Mouse (Mus musculus) embryonic facial prominence, embryonic 11.5 days (tissue): ENCODE results near the gene Olfr273. TPM values are rescaled to one million over a fixed set of nuclear protein-coding genes. Genes with fewer than 3 reads are reported as not detected.
"Not testable (repeated sequence)": the region's sequence is repeated elsewhere in the genome, so short reads cannot be mapped to it uniquely, and the experiment has no call there.

ENCODE experiments used
- ATAC-seq: fragments of 200-750 bp; cut with Nextera tagmentation; replicated peaks from 2 replicates; pipeline ENCODE4 v1.8.0; 2017; ENCODE audit warnings: low read depth; ENCODE audit not compliant: insufficient number of reproducible peaks, low FRiP score, low TSS enrichment
- DNase-seq: peaks from one replicate; pipeline ENCODE4 v3.0.0-alpha.2; 2015; ENCODE audit warnings: low spot score
- H3K27ac ChIP-seq: fragments of 300-500 bp; sonication (generic); replicated peaks from 2 replicates; pipeline ENCODE4 v1.5.1; 2014; ENCODE audit warnings: mild to moderate bottlenecking, low read depth, low read length, control low read depth
- H3K27me3 ChIP-seq: fragments of 300-500 bp; sonication (generic); 2 replicates; pipeline ENCODE4 v1.6.1; 2014; ENCODE audit warnings: mild to moderate bottlenecking, low read length, moderate library complexity, mixed read lengths; ENCODE audit not compliant: control insufficient read depth, insufficient read depth
- H3K36me3 ChIP-seq: fragments of 300-500 bp; sonication (generic); replicated peaks from 2 replicates; pipeline ENCODE4 v1.6.1; 2014; ENCODE audit warnings: low read depth, mild to moderate bottlenecking, low read length, moderate library complexity, mixed read lengths; ENCODE audit not compliant: control insufficient read depth, insufficient read depth
- H3K4me1 ChIP-seq: fragments of 300-500 bp; sonication (generic); 2 replicates; pipeline ENCODE4 v1.6.1; 2014; ENCODE audit warnings: low read length, mixed read lengths; ENCODE audit not compliant: control insufficient read depth, insufficient read depth
- H3K4me2 ChIP-seq: fragments of 300-500 bp; sonication (generic); 2 replicates; pipeline ENCODE4 v1.6.1; 2014; ENCODE audit warnings: low read depth, mild to moderate bottlenecking, control low read depth, low read length, moderate library complexity
- H3K4me3 ChIP-seq: fragments of 300-500 bp; sonication (generic); 2 replicates; pipeline ENCODE4 v1.5.1; 2014; ENCODE audit warnings: low read depth, low read length, control low read depth
- H3K9ac ChIP-seq: fragments of 300-500 bp; sonication (generic); replicated peaks from 2 replicates; pipeline ENCODE4 v1.6.1; 2014; ENCODE audit warnings: mild to moderate bottlenecking, control low read depth, low read length
- H3K9me3 ChIP-seq: fragments of 300-500 bp; sonication (generic); replicated peaks from 2 replicates; pipeline ENCODE4 v1.6.1; 2016; ENCODE audit warnings: mild to moderate bottlenecking, low read length, inconsistent platforms, mixed read lengths; ENCODE audit not compliant: control insufficient read depth
- WGBS: fragments of 180-500 bp; shearing (Covaris S2); extraction: QIAGEN DNeasy Blood & Tissue Kit; methylation state at CpG from one replicate; pipeline ENCODE4 v1.1.7; 2014; 5-methylcytosine and 5-hydroxymethylcytosine counted together
- polyA plus RNA-seq: library from polyadenylated mRNA; unstranded; fragments of >200 nt; fragmentation: Nextera tagmentation; extraction: Ambion mirVana; gene quantifications from 2 replicates; pipeline ENCODE4 v1.2.1, GENCODE M21; 2014

Gene Olfr273
- not detected in 2 replicates for polyA plus RNA-seq

GRCm38 (mm10) chr4:52859136-52859535 is at the start of gene Olfr273:
Olfr273 (minus strand) TSS chr4:52859236.
- no peak for ATAC-seq

GRCm38 (mm10) chr4:52864156-52864555 is 5.1 kb upstream of the Olfr273 start:
- Histone ChIP-seq H3K9me3 (no peaks in the 10 kb centered on the region), H3K4me2 (no peak overlapping the region), H3K27ac (no peak overlapping the region), H3K4me3 (no peak overlapping the region), H3K36me3 (no peaks in the 10 kb centered on the region), H3K9ac (no peak overlapping the region), H3K27me3 (no peaks in the 10 kb centered on the region), H3K4me1 (no peaks in the 10 kb centered on the region)
- 88% methylated on average over 9 of the region's 9 CpGs for WGBS
- DNase-seq = no peak
- no peak for ATAC-seq

More at GRCm38 (mm10) chr4:52859136-52859535, at the start of gene Olfr273:
- Histone ChIP-seq H3K9ac (no peak within 1 kb of the TSS), H3K27ac (no peak within 1 kb of the TSS), H3K4me1 (no peaks in the 10 kb centered on the region), H3K4me2 (no peak within 1 kb of the TSS), H3K9me3 (no peaks in the 10 kb centered on the region), H3K36me3 (no peaks in the 10 kb centered on the region), H3K27me3 (no peaks in the 10 kb centered on the region), H3K4me3 (no peak within 1 kb of the TSS)
- no peak for DNase-seq
- 70% methylated on average over 1 of the region's 1 CpGs for WGBS

GRCm38 (mm10) chr4:52849672-52850071 is 9.4 kb downstream of the Olfr273 start:
- DNase-seq (no peak), ATAC-seq (no peak)
- no peaks in the 10 kb centered on the region for H3K9me3 ChIP-seq
- no peak overlapping the region for H3K4me2 ChIP-seq
- H3K27me3 ChIP-seq = no peaks in the 10 kb centered on the region
- no peak overlapping the region for H3K4me3 ChIP-seq
- no peak overlapping the region for H3K27ac ChIP-seq
- WGBS = 92% methylated on average over 5 of the region's 5 CpGs
- no peaks in the 10 kb centered on the region for H3K4me1 ChIP-seq
- H3K36me3 ChIP-seq = no peaks in the 10 kb centered on the region
- H3K9ac ChIP-seq = no peak overlapping the region

GRCm38 (mm10) chr4:52849039-52849635 is 9.9 kb downstream of the Olfr273 start:
- Histone ChIP-seq H3K27me3 (no peaks in the 10 kb centered on the region), H3K4me2 (no peak overlapping the region), H3K9me3 (no peaks in the 10 kb centered on the region), H3K36me3 (no peaks in the 10 kb centered on the region), H3K4me3 (no peak overlapping the region), H3K27ac (no peak overlapping the region), H3K9ac (no peak overlapping the region), H3K4me1 (no peaks in the 10 kb centered on the region)
- DNase-seq = no peak
- no peak for ATAC-seq
- WGBS = 71% methylated on average over 4 of the region's 4 CpGs

GRCm38 (mm10) chr4:52845411-52845810 is 13.6 kb downstream of the Olfr273 start:
- not testable (repeated sequence) for H3K4me3 ChIP-seq, H3K4me1 ChIP-seq, DNase-seq, ATAC-seq, H3K27me3 ChIP-seq, H3K36me3 ChIP-seq, H3K4me2 ChIP-seq, H3K9me3 ChIP-seq, H3K9ac ChIP-seq, H3K27ac ChIP-seq
- 25% methylated on average over 1 of the region's 1 CpGs for WGBS

GRCm38 (mm10) chr4:52821375-52821774 is 37.7 kb downstream of the Olfr273 start:
- Histone ChIP-seq H3K36me3 (no peaks in the 10 kb centered on the region), H3K9me3 (no peaks in the 10 kb centered on the region), H3K4me2 (no peak overlapping the region), H3K4me3 (no peak overlapping the region), H3K27me3 (no peaks in the 10 kb centered on the region), H3K27ac (no peak overlapping the region), H3K9ac (no peak overlapping the region), H3K4me1 (no peaks in the 10 kb centered on the region)
- WGBS = 95% methylated on average over 11 of the region's 11 CpGs
- DNase-seq (no peak), ATAC-seq (no peak)

- Histone ChIP-seq H3K4me2 (no peak within 1 kb of the TSS), H3K27ac (no peak within 1 kb of the TSS), H3K9me3 (no peaks in the 10 kb centered on the region), H3K4me3 (no peak within 1 kb of the TSS), H3K36me3 (no peaks in the 10 kb centered on the region), H3K9ac (no peak within 1 kb of the TSS), H3K27me3 (no peaks in the 10 kb centered on the region), H3K4me1 (no peaks in the 10 kb centered on the region)
- DNase-seq = no peak
- WGBS = 89% methylated on average over 2 of the region's 2 CpGs
- ATAC-seq = no peak
Observed at GRCm38 (mm10) chr4:52814304-52814703, 44.7 kb downstream of the Olfr273 start, which contains the start of gene Olfr275. Olfr275 (plus strand) TSS chr4:52814604.

- Histone ChIP-seq H3K4me1 (no peaks in the 10 kb centered on the region), H3K4me3 (no peak overlapping the region), H3K36me3 (no peaks in the 10 kb centered on the region), H3K27ac (no peak overlapping the region), H3K27me3 (no peaks in the 10 kb centered on the region), H3K9me3 (no peaks in the 10 kb centered on the region), H3K9ac (no peak overlapping the region), H3K4me2 (no peak overlapping the region)
- DNase-seq (peak; percentile 33), ATAC-seq (no peak)
- 47% methylated on average over 2 of the region's 2 CpGs for WGBS
Observed at GRCm38 (mm10) chr4:52811871-52812270, 47.2 kb downstream of the Olfr273 start.
